Mouse (Mus musculus): ENCODE measurements at regions not wholly inside any gene's neighbourhood (a gene's known extent, or its start where the extent isn't known, plus 50 kb on each side); places are given as distances from the start of the nearest gene placed in this dataset.
A peak's percentile ranks its signal among the peaks of the same experiment; 100 is the strongest.

DNA sequence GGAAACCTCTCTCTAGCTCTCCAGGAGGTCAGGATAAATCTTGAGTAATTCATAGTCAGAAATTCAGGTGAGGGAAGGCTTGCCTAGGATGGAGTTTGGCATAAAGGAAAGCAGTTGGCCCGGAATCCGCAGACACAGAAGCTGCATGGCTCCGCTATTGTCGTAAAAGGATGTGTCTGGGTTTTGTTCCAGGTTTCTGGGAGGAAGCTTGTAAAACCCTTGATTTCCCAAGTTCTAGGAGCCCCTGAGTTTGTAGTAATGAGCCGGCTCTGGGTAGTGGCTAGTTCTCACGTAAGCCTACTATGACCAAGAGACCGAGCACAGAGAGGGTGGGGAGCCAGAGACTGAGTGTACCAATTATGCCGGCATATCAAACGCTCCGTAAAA, 52.7 kb upstream of the Gm21915 start:
- no peak for DNase-seq

DNA sequence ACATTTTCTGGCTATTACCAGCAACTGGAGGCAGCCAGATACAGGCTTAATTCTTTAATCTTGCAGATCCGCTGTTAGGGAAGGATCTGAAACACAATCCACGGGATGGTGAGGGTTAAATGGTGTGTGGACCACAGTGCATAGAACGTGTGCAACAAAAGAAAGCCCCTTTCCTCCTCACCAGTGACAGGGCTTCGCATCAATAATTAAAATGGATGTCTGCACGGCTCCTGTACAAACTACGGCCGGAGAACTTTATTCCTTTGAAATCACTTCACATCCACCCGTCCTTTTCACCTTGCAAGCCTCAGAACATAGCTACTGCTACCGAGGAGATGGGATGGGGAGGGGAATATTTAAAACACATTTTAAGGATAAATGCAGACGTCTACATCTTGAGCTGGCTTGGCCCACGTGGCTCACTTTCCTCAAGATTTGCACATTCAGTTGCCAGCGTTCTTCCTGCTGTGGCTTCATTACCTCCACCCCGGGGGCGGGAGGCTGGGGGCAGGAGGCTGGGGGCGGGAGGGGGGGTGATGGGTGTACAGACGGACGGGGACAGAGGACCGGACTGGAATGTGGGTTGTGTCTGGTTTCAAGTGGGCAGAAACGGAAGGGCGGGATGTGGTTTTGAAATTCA, 53.3 kb upstream of the Gm21915 start:
- no peak for DNase-seq

DNA sequence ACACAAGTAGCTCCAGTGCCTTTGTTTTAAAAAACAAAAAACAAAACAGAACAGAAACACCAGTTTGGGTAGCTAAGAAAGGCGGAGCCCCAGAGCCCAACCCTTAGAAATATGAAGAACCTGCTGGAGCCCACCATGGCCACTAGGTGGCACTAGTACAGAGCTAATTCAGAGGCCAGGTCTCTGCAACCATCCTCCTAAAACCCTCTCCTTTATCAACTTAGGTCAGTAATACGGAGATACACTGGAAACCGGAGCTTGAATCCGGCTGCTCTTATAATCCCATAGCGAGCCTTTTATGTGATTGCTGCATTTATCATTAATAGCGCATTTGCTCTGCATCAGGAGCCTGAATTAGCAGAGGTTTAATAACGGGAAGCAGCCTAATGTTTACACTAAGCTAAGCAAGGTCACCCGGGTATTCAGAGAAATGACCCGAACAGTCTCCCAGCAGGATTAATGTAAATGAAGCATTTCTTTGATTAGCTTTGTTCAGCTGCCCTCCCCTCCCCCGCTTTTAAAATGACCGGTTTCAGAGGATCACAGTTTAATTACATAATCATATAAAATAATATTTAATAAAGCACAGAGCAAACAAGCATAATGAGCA, 53.9 kb upstream of the Gm21915 start:
- peak; percentile 82 for DNase-seq

DNA sequence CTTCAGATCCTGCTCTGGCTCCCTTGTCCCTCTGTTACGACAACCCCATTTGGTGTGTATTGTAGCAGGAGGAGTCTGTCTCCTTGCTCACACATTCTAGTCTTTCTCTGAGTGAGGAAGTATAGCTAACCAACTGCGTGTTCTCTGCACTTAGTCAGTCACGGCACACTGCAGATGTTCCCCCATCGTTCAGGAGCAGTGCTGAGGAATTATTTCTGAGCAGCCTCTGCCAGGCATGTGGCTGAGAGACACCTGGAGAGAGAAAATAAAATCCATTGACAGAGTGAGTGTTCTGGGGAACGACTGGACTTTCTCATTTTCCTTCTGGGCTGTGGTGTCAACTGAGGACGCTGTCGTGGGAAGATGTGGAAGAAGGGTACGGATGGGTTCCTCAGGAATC, 54.5 kb upstream of the Gm21915 start:
- DNase-seq, result no peak

DNA sequence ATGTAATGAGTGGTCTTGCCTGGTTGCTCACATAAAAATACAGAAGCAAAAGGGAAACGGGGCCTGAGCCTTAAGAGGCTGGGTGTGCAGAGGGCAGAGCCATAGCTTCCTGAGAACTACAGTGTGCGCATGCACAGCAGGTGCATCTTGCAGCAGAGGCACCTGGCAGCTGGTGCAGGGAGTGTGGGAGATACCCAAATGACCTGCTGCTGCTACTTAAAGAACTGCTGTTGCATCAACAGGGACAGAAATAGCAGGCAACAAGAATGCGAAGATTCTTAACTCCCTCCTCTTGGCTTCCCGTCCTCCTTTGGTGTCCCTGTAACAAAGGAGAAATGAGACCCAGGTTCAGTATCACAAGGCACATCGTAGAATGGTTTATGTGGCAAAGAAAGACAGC, 56.3 kb upstream of the Gm21915 start:
- no peak for DNase-seq

DNA sequence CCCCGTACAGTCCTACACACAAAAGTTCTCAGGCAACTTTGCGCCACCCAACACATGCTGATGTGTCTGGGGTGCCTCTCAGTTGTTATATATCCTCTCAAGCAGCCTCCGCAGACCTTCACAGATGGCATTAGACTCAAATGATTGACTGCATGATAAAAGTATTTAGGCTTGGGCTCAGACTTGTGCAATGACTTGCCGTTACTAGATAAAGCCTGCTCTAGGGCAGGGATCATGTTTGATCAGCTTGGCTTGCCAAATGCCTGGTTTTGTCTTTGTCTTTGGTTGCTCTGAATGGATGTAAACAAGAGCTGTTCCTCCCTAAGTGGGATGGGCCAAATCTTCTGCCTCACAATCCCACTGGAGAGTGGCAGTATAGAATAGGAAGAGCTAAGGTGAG, 57.2 kb upstream of the Gm21915 start:
- no peak for DNase-seq

DNA sequence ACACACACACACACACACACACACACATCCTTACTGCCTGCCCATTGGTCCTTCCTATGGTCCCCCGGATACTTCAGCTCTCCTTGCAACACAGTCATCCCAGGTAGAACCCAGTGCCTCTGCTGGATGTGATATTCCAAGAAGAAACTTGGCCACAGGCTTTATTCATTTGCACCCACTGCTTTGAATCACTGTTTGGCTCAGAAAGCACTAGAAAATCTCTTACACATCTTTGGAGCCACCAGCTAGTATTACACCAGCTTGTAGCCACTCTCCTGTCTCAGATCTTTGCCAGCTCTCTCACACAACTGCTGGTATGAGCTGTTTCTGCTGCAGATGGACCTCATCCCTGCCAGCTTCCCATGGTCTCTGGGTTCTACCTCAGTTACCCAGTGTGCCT, 57.7 kb upstream of the Gm21915 start:
- DNase-seq, result no peak

DNA sequence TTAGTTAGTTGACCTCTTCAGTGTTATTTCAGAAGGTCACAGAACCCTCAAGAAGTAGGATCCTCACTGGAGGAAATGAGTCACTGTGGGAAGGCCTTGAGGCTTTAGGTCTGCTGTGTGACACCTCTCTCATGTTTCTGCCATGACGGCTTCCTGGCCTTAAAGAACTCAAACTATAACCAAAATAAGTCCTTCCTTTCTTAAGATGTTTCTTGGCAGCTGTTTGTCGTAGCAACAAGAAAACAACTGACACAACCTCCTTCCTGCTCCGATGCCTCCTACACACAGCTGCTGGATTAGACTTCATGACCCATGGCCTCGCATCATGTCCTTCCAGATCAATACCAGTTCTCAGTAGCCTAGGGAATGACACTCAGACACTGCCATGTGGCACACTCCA, 58.1 kb upstream of the Gm21915 start:
- DNase-seq, result no peak

DNA sequence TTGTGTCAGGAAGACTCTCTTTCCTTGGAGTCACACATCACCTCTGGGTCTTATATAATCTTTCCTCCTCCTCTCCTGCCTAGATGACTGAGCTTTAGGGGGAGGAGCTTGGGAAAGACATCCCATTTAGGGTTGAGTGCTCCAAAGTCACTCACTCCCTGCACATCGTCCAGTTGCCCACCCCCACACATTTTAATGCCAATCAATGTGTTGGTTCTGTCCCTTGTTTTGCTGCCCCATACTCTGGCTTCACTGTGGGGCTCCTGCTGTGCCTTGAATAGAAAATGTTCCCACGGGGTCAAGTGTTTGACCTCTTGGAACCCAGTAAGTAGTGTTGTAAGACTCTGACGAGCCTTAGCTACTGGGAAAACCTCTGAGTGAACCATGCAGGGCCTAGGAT, 58.8 kb upstream of the Gm21915 start:
- DNase-seq, result no peak

DNA sequence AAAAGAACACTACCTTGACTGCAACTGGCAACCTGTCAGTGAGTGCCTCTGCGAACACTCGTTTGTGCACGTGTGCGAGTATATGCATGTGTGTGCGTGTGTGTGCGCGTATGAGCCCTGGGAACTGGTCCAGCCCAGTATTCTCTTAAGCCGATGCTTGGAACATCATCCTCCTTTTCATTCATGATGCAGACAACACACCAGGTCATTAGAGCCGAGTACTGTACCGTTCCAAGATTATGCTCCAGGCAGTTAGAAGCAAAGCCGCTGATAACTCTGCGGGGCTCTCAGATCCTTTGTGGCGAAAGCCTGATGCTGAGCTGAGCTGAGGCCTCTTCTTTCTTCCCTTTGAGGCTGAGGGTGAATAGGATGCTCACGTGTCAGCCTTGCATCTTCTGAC, 61.8 kb upstream of the Gm21915 start:
- no peak for DNase-seq

DNA sequence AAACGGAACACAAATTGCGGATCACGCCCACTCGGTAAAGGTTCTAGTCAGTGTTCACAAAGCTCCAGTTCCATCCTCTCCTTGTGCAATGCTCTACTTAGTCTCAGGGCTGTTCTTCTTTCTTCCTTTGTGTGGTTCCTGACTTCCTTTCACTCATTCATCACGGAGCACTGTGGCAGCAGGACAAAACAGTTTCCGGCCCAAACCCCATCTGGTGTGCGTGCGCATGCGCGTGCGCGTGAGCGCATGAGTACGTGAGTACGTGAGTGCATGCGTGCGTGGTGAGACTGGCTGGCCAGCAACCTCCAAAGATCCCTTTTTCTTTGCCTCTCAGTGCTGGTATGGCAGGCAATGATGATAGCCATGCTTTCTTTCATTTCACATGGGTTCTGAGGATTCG, 62.5 kb upstream of the Gm21915 start:
- DNase-seq, result no peak

DNA sequence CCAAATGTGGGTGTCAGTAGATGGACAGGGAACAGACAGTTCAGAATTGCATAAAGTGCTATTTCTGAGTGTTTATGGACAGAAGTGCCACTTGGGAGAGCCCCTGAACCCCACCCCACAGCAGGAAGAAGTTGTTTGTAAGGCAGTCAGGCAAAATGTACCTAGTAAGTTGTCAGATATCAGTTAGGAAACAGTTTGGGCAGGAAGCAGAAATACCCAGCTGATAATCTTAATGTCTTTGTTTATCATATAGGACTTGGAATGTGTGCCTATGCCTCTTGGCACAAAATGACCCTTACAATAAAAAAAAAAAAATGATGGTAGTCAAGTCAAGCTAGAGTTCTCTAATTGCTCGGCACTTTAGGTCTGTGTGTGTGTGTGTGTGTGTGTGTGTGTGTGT, 66.9 kb upstream of the Gm21915 start:
- no peak for DNase-seq

DNA sequence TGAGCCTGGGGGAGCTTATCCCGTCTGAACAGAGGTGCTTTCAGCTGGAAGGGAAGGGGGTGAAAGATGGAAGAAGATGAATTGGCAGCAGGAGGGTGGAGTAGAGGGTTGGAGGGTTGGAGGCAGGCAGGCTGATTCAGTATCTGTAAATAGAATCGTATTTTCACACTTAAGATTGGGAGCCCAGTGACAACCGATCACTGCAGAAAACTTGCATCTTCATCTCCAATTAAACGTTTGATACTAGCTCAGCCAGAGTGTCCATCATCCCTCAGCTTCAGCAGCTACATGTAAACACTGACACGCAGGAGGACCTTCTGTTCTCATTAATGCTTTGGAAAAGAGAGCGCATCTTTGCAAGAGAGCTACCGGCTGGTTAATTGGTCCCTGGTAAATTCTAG, 67.2 kb upstream of the Gramd1b start:
- no peak for DNase-seq

DNA sequence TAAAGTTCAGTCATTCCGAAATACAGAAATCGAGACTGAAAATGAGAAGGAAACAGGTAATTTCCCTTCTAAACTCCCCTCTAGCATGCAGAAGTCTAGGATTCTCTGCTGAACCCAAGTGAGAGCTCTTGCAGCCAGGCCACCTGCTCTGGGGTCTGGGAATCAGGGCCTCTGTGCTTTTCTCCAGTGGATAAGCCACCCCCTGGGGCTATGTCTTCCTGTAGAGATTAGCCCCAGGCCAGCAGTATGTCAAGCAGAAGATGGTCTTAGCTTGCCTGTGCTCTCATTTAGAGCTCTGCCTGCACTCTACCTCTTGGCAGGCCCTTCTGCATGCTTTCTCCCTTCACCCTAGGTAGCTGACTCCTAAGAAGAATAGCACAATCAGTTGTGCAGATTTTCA, 56.2 kb upstream of the Gramd1b start:
- DNase-seq, result no peak

DNA sequence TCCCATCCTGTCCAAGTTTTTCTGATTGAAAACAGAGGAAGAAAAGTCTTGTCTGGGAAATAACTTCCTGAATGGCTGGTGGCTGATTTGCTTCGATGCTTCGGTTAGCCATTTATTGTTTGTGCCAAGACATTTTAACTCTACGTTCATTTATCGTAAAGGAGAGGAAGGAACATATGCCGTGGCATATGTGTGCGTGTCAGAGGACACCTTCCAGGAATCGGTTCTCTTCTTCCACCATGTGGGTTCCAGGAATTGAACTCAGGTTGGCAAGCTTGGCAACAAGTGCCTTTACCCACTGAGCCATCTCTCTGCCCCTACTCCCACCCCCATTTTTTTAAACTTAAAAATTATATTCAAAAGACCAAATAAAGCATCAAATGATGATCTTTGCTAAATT, 55.4 kb upstream of the Gramd1b start:
- no peak for DNase-seq

DNA sequence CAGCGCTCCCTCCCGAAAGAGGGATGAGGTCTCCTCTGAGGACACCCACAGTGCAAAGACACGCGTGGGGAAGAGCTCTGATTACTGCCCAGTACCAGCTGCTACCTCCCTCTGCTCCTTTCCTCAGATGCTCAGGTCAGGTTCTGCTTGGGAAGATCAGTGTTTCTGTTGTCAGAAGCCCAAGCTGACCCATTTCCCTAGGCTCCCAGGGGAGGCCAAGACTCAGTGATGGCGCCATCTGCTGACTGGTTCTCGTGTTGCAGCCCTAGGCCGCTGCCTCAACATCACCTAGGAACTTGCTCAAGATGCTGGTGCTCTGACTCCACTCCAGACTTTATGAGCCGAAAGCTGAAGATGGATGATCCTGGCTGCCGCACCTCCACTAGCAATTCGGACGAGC, 52.4 kb upstream of the Gramd1b start:
- DNase-seq, result peak; percentile 82

DNA sequence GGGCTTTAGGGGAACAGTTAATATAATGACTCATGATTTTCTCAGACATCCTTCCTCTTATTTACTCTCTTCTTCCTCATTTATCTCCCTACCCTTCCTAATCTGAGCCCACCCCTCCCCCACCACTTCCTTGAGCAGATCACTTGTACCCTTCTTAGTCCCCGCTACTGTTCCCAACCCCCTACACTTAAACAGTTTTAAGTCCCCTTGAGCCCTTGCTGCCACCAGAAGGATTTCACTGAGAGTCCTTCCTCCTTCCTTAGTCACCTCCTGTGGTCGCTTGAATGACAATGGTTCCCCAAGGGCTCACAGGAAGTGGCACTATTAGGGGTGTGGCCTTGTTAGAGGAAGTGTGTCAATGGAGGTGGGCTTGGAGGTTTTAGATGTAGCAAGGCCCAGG, 50.7 kb upstream of the Gramd1b start:
- DNase-seq, result peak; percentile 54
